Mouse (Mus musculus) skeletal muscle tissue, adult 2 months (tissue): ENCODE data around the gene Rab11fip4.
A peak's percentile ranks its signal among the peaks of the same experiment; 100 is the strongest.

Experiments
- DNase-seq: peaks from one replicate; pipeline ENCODE4 v3.0.0-alpha.2; 2012; ENCODE audit warnings: low read depth, low spot score

The Rab11fip4 gene

DNA sequence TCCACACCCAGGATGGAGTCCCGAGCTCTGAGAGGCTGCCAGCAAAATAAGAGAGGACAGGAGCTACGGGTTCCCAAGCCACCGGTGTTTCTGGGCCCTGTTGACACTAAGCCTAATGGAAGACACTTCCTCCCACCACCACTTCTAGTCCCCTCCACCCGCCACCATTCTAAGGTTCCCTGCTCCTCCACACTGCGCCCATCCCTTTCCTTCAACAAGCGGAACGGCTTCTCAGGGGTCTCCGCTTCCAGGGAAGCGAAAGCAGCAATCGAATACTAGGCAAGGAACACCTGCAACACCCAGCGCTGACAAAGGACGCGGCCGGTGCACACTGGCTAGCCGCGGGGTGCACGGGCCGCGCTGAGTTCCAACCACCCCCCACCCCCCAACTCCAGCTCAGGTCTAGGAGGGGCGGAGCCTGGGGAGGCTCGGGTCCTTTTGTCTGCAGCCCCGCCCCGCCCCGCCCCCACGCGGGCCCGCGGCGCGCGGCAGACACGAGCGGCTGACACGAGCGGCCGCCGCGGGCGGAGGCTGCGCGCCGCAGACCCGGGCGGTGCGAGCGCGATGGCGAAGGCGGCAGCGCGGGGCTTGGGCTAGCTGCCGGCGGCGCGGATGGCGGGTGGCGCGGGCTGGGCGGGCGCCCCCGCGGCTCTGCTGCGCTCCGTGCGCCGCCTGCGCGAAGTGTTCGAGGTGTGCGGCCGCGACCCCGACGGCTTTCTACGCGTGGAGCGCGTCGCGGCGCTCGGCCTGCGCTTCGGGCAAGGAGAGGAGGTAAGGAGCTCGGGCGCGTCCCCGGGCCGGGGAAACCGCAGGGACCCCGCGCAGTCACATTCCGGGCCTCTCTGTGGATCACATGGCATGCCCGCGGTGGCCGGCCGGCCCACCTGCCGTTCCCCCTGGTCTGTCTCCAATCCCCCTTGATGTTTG is at the start of gene Rab11fip4:
Rab11fip4 (plus strand) TSS at position 549 of the 927 bp plus-strand sequence.
- DNase-seq = no peak

- DNase-seq = no peak
These were observed 38.4 kb upstream of the Rab11fip4 start for GRCm38 (mm10) chr11:79552622-79553021.

- no peak for DNase-seq
These were observed 30.5 kb upstream of the Rab11fip4 start for GRCm38 (mm10) chr11:79560536-79560935.

GRCm38 (mm10) chr11:79563493-79563892 is 27.5 kb upstream of the Rab11fip4 start:
- no peak for DNase-seq

GRCm38 (mm10) chr11:79566947-79567346 is 24.1 kb upstream of the Rab11fip4 start:
- no peak for DNase-seq

GRCm38 (mm10) chr11:79568197-79568911 is 22.7 kb upstream of the Rab11fip4 start:
- no peak for DNase-seq

DNA sequence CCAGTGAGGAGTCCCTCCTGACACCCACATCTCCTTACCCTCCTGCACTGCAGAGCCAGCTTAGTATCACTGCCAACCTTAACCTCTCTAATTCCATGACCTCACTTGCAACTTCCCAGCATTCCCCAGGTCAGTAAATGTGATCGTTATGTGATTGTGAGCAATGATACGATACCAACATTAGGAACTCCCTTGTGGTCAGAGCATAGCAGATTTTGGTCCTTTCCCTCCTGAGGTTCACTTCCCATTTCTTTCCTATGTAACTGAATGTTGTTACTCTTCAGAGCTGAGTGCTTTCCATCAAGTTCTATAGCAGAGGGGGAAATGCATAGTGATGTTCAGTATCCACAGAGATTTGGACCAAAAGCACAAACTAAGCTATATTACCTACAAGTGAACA is 20.7 kb upstream of the Rab11fip4 start:
- DNase-seq = no peak

GRCm38 (mm10) chr11:79573836-79574235 is 17.2 kb upstream of the Rab11fip4 start:
- DNase-seq = no peak

DNA sequence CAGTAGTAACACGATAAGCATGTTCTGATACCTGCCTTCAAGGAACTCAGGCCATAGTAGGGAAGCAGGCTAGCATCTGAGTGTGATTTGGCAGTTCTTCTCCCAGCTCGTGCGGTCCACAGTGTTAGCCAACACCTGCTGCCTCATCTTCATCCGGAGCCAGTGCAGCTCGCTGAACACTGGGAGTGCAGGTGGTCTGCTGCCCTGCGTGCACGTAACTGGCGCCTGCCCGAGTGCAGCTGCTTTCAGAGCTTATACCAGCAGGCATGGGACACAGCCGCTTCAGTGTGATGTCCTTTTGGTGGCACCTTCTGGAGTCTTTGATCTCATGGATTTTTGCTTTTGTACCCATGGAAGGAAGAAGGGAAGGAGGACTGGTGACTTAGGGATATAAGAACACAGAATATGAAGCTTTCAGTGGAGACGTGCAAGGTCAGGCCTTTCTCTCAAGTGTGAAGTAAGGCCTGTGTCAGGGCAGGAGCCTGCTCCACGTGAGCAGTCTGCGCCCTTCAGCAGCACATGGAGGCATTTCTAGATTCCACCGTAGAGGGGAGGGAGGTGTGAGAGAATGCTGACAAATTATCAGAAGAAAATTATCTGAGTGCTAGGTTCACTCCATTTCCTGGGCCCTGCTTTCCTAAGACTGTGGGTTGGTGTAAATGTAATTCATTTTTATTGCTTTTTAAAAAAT is 15.5 kb upstream of the Rab11fip4 start:
- DNase-seq = no peak

- DNase-seq = peak; percentile 48
These were observed 13.3 kb upstream of the Rab11fip4 start for GRCm38 (mm10) chr11:79577741-79578140.

DNA sequence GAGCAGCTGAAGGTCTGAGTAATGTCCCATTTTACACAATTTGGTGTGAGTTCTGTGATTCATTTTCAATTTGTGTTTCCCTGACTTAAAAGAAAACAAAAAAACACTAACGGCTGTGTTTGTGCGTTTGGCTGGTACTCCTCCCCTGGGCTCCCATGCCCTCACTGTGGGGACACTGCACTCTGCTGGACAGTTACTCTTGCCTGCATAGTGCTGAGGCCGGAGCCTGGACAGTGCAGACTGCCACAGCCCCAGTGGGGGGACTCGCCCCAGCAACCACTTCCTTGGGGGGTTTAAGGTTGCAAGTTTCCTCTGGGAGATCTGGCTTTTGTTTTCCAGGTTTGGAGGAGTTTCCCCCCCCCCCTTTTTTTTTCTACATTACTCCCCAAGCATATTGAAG is 10.4 kb upstream of the Rab11fip4 start:
- no peak for DNase-seq

GRCm38 (mm10) chr11:79581257-79581656 is 9.8 kb upstream of the Rab11fip4 start:
- DNase-seq = no peak

- peak; percentile 46 for DNase-seq
These were observed 6.8 kb upstream of the Rab11fip4 start for GRCm38 (mm10) chr11:79584191-79584590.

GRCm38 (mm10) chr11:79589317-79590075 is 1.5 kb upstream of the Rab11fip4 start:
- DNase-seq = no peak

DNA sequence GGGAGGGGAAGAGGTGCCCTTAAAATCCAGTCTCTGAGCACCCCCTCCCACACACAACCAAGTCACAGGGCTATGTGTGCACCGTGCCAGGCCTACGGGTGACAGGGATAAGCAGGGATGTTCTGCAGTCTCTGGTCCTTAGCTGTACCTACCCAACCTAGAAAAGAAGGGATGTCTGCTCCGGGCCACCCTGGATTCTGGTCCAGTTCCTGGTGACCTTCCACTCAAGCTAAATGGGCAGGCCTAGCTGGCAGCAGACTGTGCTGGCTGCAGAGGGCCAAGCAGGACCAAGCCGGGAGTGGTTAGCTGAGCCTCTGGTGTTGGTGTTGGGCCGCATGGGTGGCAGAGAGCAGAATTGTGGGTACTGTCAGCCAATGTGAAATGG is 571 bp downstream of the Rab11fip4 start:
- no peak for DNase-seq

DNA sequence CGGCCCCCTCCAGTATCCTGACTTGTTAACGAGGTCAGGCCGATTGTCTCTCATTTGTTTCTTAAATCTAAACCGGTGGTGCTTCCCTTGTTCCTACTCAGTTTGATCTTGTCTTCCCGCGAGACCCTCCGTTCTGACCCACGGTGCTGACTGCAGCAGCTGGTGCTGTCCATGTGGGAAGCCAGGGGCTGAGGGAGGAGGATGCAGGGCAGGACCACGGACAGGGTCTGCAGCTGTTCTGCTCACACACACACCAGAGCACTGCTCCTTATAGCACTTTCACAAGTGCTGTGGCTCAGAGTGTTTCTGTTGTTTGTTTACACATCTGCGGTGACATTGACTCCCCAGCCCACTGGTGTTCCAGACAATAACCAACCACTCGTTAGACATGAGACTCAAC is 2.5 kb downstream of the Rab11fip4 start:
- DNase-seq = no peak

- no peak for DNase-seq
These were observed 19.4 kb downstream of the Rab11fip4 start for GRCm38 (mm10) chr11:79610454-79610853.

DNA sequence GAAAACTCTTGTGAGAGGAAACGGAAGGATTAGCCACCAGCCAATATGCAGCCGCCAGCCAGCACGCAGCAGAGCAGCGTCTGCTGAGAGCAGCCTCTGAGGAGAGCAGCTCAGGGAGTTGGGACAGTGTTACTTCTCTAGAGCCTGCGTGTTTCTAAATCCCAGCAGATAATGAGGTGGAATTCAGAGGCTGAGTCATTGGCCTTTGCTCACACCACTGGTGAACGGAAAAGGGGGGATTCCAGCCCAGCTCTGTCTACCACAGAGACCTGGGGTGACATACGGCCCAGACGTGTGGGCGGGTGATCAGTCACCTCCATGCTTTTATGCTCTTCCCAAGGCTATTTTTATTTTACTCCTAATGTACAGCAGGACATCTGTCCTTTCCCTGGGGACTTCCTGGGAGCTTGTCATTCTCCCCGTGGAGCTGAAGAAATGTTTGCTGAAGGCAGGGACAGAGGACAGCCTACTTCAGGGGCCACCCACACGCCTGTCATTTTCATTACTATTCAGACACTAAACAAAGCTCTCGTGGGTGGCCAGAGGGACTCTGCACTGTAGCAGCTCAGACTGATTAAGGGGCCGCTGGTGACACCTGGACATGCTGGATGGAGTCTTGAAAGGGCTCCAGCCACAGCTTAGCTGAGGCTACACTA is 20.1 kb downstream of the Rab11fip4 start:
- no peak for DNase-seq

GRCm38 (mm10) chr11:79612046-79612600 is 21.1 kb downstream of the Rab11fip4 start:
- no peak for DNase-seq

DNA sequence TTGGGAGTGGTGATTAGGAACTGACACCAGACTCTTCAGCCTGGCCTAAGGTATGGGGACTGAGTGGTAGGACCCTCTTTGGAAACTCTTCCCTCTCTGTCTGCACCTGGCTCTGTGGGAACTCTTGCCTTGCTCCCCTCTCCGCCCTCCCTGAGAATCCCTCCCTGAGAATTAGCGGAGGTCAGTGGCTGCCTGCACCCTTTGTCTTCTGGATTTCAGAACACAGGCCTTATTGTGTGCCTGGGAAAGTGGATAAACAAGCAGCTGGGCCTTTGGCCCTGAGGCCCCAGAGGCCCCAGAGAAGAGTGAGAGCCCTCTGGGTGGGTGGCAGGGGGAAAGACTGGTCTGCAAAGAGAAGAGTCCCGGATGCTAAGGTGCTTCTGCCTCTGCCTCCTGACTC is 22.1 kb downstream of the Rab11fip4 start:
- no peak for DNase-seq

DNA sequence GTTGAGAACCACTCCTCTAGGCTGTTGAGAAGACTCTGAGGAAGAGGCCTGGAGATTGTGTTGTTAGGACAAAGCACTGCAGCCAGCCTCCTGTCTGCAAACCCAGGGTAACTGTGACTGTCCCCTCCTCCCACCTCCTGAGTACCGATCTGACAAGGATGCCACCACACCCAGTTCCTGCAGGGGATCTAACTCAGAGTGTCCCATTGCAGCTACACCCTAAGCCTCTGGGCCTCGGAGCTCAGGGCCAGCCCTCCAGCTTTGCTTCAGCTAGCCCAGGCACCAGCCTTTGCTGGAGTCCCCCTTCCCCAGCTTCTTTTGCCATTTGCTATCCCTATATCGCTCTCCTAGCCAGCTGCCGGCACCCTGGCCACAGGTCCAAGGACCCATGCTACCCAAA is 22.7 kb downstream of the Rab11fip4 start:
- DNase-seq = no peak
